Mouse (Mus musculus): ENCODE measurements around the gene Hist1h2bj. TPM values are rescaled to one million over a fixed set of nuclear protein-coding genes. Genes with fewer than 3 reads are reported as not detected.
"Not testable (repeated sequence)": the region's sequence is repeated elsewhere in the genome, so short reads cannot be mapped to it uniquely, and the experiment has no call there.

The Hist1h2bj gene
- polyA plus RNA-seq, 1 experiment from 2014 or later = 19.9 TPM

- Histone ChIP-seq H3K4me2 (ENCODE audit: low read depth, severe bottlenecking) (peak overlapping the region; percentile 69), H3K27me3 (ENCODE audit: control insufficient read depth, insufficient read depth, low read length) (no peaks in the 10 kb centered on the region), H3K36me3 (ENCODE audit: control insufficient read depth, insufficient read depth, low read length) (no peaks in the 10 kb centered on the region), H3K4me1 (ENCODE audit: control insufficient read depth, insufficient read depth, low read length) (peaks cover 10% of the 10 kb centered on the region), H3K27ac (replicated peaks; ENCODE audit: low read depth, low read length) (peak overlapping the region; percentile 88), H3K9ac (ENCODE audit: low read length) (peak overlapping the region; percentile 65), H3K9me3 (ENCODE audit: control insufficient read depth, low read length) (no peaks in the 10 kb centered on the region), H3K4me3 (ENCODE audit: low read depth, low read length) (peak overlapping the region; percentile 33)
- peak; percentile 3; the same call in 1 of the 2 replicates for ATAC-seq (ENCODE audit: insufficient number of reproducible peaks, low FRiP score, low TSS enrichment, low read depth)
- 1% methylated on average over 16 of the region's 24 CpGs for whole genome bisulfite sequencing
- peak; percentile 77 for DNase-seq (ENCODE audit: low spot score)
Observed at GRCm38 (mm10) chr13:22040464-22041141, 2.4 kb upstream of the Hist1h2bj start.

DNA sequence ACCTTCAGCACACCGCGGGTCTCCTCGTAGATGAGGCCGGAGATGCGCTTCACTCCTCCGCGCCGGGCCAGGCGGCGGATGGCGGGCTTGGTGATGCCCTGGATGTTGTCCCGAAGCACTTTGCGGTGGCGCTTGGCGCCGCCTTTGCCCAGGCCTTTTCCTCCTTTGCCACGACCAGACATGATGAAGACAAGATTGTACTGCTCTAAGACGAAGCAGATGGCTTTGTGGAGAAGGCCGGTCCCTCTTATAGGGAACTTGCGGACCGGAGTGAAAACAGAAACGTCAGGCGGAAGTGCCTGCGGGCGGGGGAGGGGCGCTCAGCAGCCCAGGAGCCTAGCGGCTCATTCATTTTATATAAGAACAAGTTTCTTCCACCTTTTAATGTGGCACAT lies 1.9 kb upstream of the Hist1h2bj start, which contains the start of gene Hist1h4i:
Gene Hist1h4i (minus strand): TSS at position 221 of the 395 bp plus-strand sequence.
- H3K36me3 ChIP-seq (ENCODE audit: control insufficient read depth, insufficient read depth, low read length); H3K27me3 ChIP-seq (ENCODE audit: control insufficient read depth, insufficient read depth, low read length); H3K4me1 ChIP-seq (ENCODE audit: control insufficient read depth, insufficient read depth, low read length); H3K9me3 ChIP-seq (ENCODE audit: control insufficient read depth, low read length): not testable (repeated sequence)
- Histone ChIP-seq H3K27ac (replicated peaks; ENCODE audit: low read depth, low read length) (peak within 1 kb of the TSS; percentile 88), H3K4me2 (ENCODE audit: low read depth, severe bottlenecking) (peak within 1 kb of the TSS; percentile 69), H3K9ac (ENCODE audit: low read length) (peak within 1 kb of the TSS; percentile 74), H3K4me3 (ENCODE audit: low read depth, low read length) (peak within 1 kb of the TSS; percentile 33)
- ATAC-seq (ENCODE audit: insufficient number of reproducible peaks, low FRiP score, low TSS enrichment, low read depth) = peak; percentile 63
- under 1% methylated on average over 22 of the region's 27 CpGs for WGBS
- DNase-seq (ENCODE audit: low spot score) = peak; percentile 98

GRCm38 (mm10) chr13:22041651-22042567 lies 1.1 kb upstream of the Hist1h2bj start:
- 5% methylated on average over 13 of the region's 13 CpGs for WGBS
- peak; percentile 64 for DNase-seq (ENCODE audit: low spot score)

GRCm38 (mm10) chr13:22043503-22044431 lies 753 bp downstream of the Hist1h2bj start:
- 0 out of 2 replicates have a peak, but pooled peaks cover 3% of the 10 kb centered on the region for H3K4me1 ChIP-seq (ENCODE audit: control insufficient read depth, insufficient read depth, low read length)
- no peaks in the 10 kb centered on the region for H3K36me3 ChIP-seq (ENCODE audit: control insufficient read depth, insufficient read depth, low read length)
- WGBS = 2% methylated on average over 9 of the region's 14 CpGs
- peak overlapping the region; percentile 53; the same call in 1 of the 2 replicates for H3K9ac ChIP-seq (ENCODE audit: low read length)
- H3K9me3 ChIP-seq (ENCODE audit: control insufficient read depth, low read length) = no peaks in the 10 kb centered on the region
- H3K27me3 ChIP-seq (ENCODE audit: control insufficient read depth, insufficient read depth, low read length) = no peaks in the 10 kb centered on the region
- peak overlapping the region; percentile 26 for H3K4me3 ChIP-seq (ENCODE audit: low read depth, low read length)
- peak overlapping the region; percentile 49 for H3K4me2 ChIP-seq (ENCODE audit: low read depth, severe bottlenecking)
- ATAC-seq (ENCODE audit: insufficient number of reproducible peaks, low FRiP score, low TSS enrichment, low read depth) = peak; percentile 1; the same call in 1 of the 2 replicates
- H3K27ac ChIP-seq (replicated peaks; ENCODE audit: low read depth, low read length) = peak overlapping the region; percentile 62; the same call in 1 of the 2 replicates
- peak; percentile 70 for DNase-seq (ENCODE audit: low spot score)

More at GRCm38 (mm10) chr13:22041651-22042567, 1.1 kb upstream of the Hist1h2bj start:
- Histone ChIP-seq H3K27me3 (ENCODE audit: control insufficient read depth, insufficient read depth, low read length) (no peaks in the 10 kb centered on the region), H3K4me1 (ENCODE audit: control insufficient read depth, insufficient read depth, low read length) (0 out of 2 replicates have a peak, but pooled peaks cover 3% of the 10 kb centered on the region), H3K4me2 (ENCODE audit: low read depth, severe bottlenecking) (peak overlapping the region; percentile 64), H3K9me3 (ENCODE audit: control insufficient read depth, low read length) (no peaks in the 10 kb centered on the region), H3K36me3 (ENCODE audit: control insufficient read depth, insufficient read depth, low read length) (no peaks in the 10 kb centered on the region), H3K27ac (replicated peaks; ENCODE audit: low read depth, low read length) (peak overlapping the region; percentile 88), H3K9ac (ENCODE audit: low read length) (peak overlapping the region; percentile 74), H3K4me3 (ENCODE audit: low read depth, low read length) (peak overlapping the region; percentile 26)
- ATAC-seq (ENCODE audit: insufficient number of reproducible peaks, low FRiP score, low TSS enrichment, low read depth) = no peak

GRCm38 (mm10) chr13:22044432-22045155 lies 1.6 kb downstream of the Hist1h2bj start:
- H3K9ac ChIP-seq (ENCODE audit: low read length) = no peak overlapping the region
- no peaks in the 10 kb centered on the region for H3K36me3 ChIP-seq (ENCODE audit: control insufficient read depth, insufficient read depth, low read length)
- DNase-seq (ENCODE audit: low spot score) = no peak
- no peaks in the 10 kb centered on the region for H3K27me3 ChIP-seq (ENCODE audit: control insufficient read depth, insufficient read depth, low read length)
- no peak overlapping the region; the same call in 1 of the 2 replicates for H3K4me3 ChIP-seq (ENCODE audit: low read depth, low read length)
- H3K4me2 ChIP-seq (ENCODE audit: low read depth, severe bottlenecking) = peak overlapping the region; percentile 49; the same call in 1 of the 2 replicates
- H3K27ac ChIP-seq (replicated peaks; ENCODE audit: low read depth, low read length) = peak overlapping the region; percentile 56; the same call in 1 of the 2 replicates
- ATAC-seq (ENCODE audit: insufficient number of reproducible peaks, low FRiP score, low TSS enrichment, low read depth) = no peak
- no peaks in the 10 kb centered on the region for H3K9me3 ChIP-seq (ENCODE audit: control insufficient read depth, low read length)
- 88% methylated on average over 6 of the region's 6 CpGs for WGBS
- H3K4me1 ChIP-seq (ENCODE audit: control insufficient read depth, insufficient read depth, low read length) = 0 out of 2 replicates have a peak, but pooled peaks cover 3% of the 10 kb centered on the region

GRCm38 (mm10) chr13:22045311-22045710 lies 2.3 kb downstream of the Hist1h2bj start:
- Histone ChIP-seq H3K4me1 (ENCODE audit: control insufficient read depth, insufficient read depth, low read length) (0 out of 2 replicates have a peak, but pooled peaks cover 3% of the 10 kb centered on the region), H3K36me3 (ENCODE audit: control insufficient read depth, insufficient read depth, low read length) (no peaks in the 10 kb centered on the region), H3K9ac (ENCODE audit: low read length) (no peak overlapping the region), H3K4me3 (ENCODE audit: low read depth, low read length) (no peak overlapping the region), H3K27ac (replicated peaks; ENCODE audit: low read depth, low read length) (no peak overlapping the region), H3K27me3 (ENCODE audit: control insufficient read depth, insufficient read depth, low read length) (no peaks in the 10 kb centered on the region), H3K4me2 (ENCODE audit: low read depth, severe bottlenecking) (no peak overlapping the region; the same call in 1 of the 2 replicates), H3K9me3 (ENCODE audit: control insufficient read depth, low read length) (no peaks in the 10 kb centered on the region)
- ATAC-seq (ENCODE audit: insufficient number of reproducible peaks, low FRiP score, low TSS enrichment, low read depth) (no peak), DNase-seq (ENCODE audit: low spot score) (no peak)
- 77% methylated on average over 2 of the region's 2 CpGs for WGBS

DNA sequence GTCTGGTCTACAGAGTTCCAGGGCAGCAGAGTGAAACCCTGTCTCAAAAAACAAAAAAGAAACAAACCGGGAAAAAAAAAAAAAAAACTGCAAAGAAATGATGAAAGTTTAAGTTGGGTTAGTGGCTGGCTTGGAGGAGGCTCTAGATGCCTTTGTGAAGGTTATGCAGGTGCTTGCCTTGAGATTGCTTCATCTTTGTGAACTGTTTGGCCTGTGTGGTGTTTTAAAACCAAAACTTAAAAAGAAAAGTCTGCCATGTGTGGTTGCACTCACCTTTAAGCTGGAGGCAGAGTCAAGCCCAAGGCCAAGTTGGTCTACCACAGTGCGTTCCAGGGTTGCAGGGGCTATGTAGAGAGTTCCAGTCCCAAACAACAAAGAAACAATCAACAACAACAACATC lies 6.0 kb downstream of the Hist1h2bj start:
- Histone ChIP-seq H3K27ac (replicated peaks; ENCODE audit: low read depth, low read length) (no peak overlapping the region), H3K4me2 (ENCODE audit: low read depth, severe bottlenecking) (no peak overlapping the region), H3K27me3 (ENCODE audit: control insufficient read depth, insufficient read depth, low read length) (no peaks in the 10 kb centered on the region), H3K9me3 (ENCODE audit: control insufficient read depth, low read length) (no peaks in the 10 kb centered on the region), H3K36me3 (ENCODE audit: control insufficient read depth, insufficient read depth, low read length) (no peaks in the 10 kb centered on the region), H3K4me3 (ENCODE audit: low read depth, low read length) (no peak overlapping the region), H3K4me1 (ENCODE audit: control insufficient read depth, insufficient read depth, low read length) (0 out of 2 replicates have a peak, but pooled peaks cover 3% of the 10 kb centered on the region), H3K9ac (ENCODE audit: low read length) (no peak overlapping the region)
- ATAC-seq (ENCODE audit: insufficient number of reproducible peaks, low FRiP score, low TSS enrichment, low read depth) (no peak), DNase-seq (ENCODE audit: low spot score) (no peak)
- 85% methylated on average over 2 of the region's 2 CpGs for WGBS
